In the genomic region with DNA sequence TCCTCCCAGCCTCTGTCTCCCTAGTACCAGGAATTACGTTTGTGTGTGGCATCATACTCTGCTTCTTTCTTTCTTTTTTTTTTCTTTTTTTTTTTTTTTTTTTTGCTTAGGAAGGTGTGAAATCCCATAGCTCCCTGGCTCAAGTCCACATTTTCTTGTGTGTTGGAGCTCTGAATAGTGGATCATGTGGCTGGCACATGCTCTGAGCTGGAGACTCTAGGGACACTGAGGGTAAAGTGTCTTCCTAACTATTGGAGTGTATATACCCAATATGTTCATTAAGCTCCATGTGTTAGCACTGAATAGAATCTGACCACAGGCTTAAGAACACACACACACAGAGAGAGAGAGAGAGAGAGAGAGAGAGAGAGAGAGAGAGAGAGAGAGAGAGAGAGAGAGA, we compare ENCODE assay signal across 40 mouse cellular contexts. TPM values are rescaled to one million over a fixed set of nuclear protein-coding genes. Genes with fewer than 3 reads are reported as not detected.
"Had no signal": no experiment of that assay in that cellular context is flagged by ENCODE, and none has a peak within 500 bp of the region (broad histone marks: within the 10 kb centered on the region; RNA-seq: fewer than 3 reads in every experiment).

No protein-coding gene starts in this region.

- H3K4me2 ChIP-seq: heart, embryonic 11.5 days; heart, embryonic 13.5 days; heart, embryonic 15.5 days; hindbrain, embryonic 12.5 days; hindbrain, embryonic 14.5 days; kidney, embryonic 15.5 days; limb, embryonic 12.5 days; limb, embryonic 15.5 days; liver, embryonic 12.5 days had no signal

- H3K27ac ChIP-seq: heart, embryonic 13.5 days; heart, embryonic 15.5 days; hindbrain, embryonic 12.5 days; hindbrain, embryonic 14.5 days; kidney, embryonic 15.5 days; kidney, postnatal 0 days; limb, embryonic 12.5 days; limb, embryonic 15.5 days; liver, embryonic 12.5 days; liver, embryonic 14.5 days had no signal

- H3K4me3 ChIP-seq: heart, embryonic 13.5 days; heart, embryonic 15.5 days; hindbrain, embryonic 12.5 days; kidney, embryonic 15.5 days; limb, embryonic 12.5 days; limb, embryonic 15.5 days; liver, embryonic 12.5 days had no signal

- ATAC-seq: hindbrain, embryonic 16.5 days; intestine, embryonic 16.5 days; liver, embryonic 12.5 days had no signal

- H3K4me1 ChIP-seq: heart, embryonic 13.5 days; heart, embryonic 15.5 days; hindbrain, embryonic 12.5 days; kidney, embryonic 15.5 days; limb, embryonic 12.5 days; limb, embryonic 15.5 days had no signal

- H3K27me3 ChIP-seq: heart, embryonic 13.5 days; heart, embryonic 15.5 days; hindbrain, embryonic 12.5 days; kidney, embryonic 15.5 days; limb, embryonic 12.5 days; limb, embryonic 15.5 days; liver, embryonic 12.5 days had no signal

- H3K9me3 ChIP-seq: heart, embryonic 13.5 days; heart, embryonic 15.5 days; hindbrain, embryonic 12.5 days; kidney, embryonic 15.5 days; limb, embryonic 15.5 days; liver, embryonic 12.5 days had no signal

- DNase-seq: gastrocnemius, postnatal 14 days; gastrocnemius, postnatal 36 days; heart, adult 18-20 months; heart, postnatal 14 days; heart, postnatal 36 days; kidney, adult 11 months; kidney, adult 2 months; kidney, adult 9 months; kidney, postnatal 14 days; kidney, postnatal 36 days; layer of hippocampus, adult 9-11 months; layer of hippocampus, postnatal 36 days; left cerebral cortex, postnatal 4 days had no signal

- H3K36me3 ChIP-seq: heart, embryonic 13.5 days; heart, embryonic 15.5 days; hindbrain, embryonic 12.5 days; kidney, embryonic 15.5 days; limb, embryonic 12.5 days; limb, embryonic 15.5 days; liver, embryonic 12.5 days had no signal

- H3K9ac ChIP-seq: heart, embryonic 13.5 days; heart, embryonic 15.5 days; hindbrain, embryonic 12.5 days; hindbrain, embryonic 14.5 days; kidney, embryonic 15.5 days; limb, embryonic 12.5 days; limb, embryonic 15.5 days; liver, embryonic 12.5 days; liver, embryonic 14.5 days had no signal

RNA-seq across cellular contexts. Expression of a gene that starts 42.2 kb away (rescaled TPM):
- total RNA-seq: gastrocnemius, adult 18-20 months; gastrocnemius, adult 8-10 months; gastrocnemius, postnatal 14 days; gastrocnemius, postnatal 36 days; heart, adult 18-20 months; heart, postnatal 14 days; heart, postnatal 36 days; hematopoietic stem cell, adult 5-6 weeks; layer of hippocampus, adult 18-20 months; layer of hippocampus, adult 8-10 months; layer of hippocampus, postnatal 14 days; layer of hippocampus, postnatal 36 days; left cerebral cortex, adult 18-20 months; left cerebral cortex, adult 8-10 months; left cerebral cortex, postnatal 10 days; left cerebral cortex, postnatal 25 days; left cerebral cortex, postnatal 4 days; liver, adult 2 months had no signal
- polyA plus RNA-seq: heart, embryonic 11.5 days; heart, embryonic 13.5 days; heart, embryonic 15.5 days; heart, postnatal 0 days; hindbrain, embryonic 12.5 days; hindbrain, embryonic 14.5 days; hindbrain, embryonic 16.5 days; intestine, embryonic 14.5 days; intestine, embryonic 16.5 days; kidney, adult 2 months; kidney, embryonic 15.5 days; kidney, postnatal 0 days; limb, embryonic 12.5 days; limb, embryonic 15.5 days; liver, adult 2 months; liver, embryonic 12.5 days; liver, embryonic 14.5 days had no signal

RNA-seq across cellular contexts. Expression of a gene that starts 59.6 kb away (rescaled TPM):
- total RNA-seq: gastrocnemius, adult 18-20 months; gastrocnemius, adult 8-10 months; gastrocnemius, postnatal 14 days; gastrocnemius, postnatal 36 days; heart, adult 18-20 months; heart, postnatal 14 days; heart, postnatal 36 days; hematopoietic stem cell, adult 5-6 weeks; layer of hippocampus, adult 18-20 months; layer of hippocampus, adult 8-10 months; layer of hippocampus, postnatal 14 days; left cerebral cortex, adult 18-20 months; left cerebral cortex, adult 8-10 months; left cerebral cortex, postnatal 10 days; left cerebral cortex, postnatal 25 days; left cerebral cortex, postnatal 4 days had no signal
- polyA plus RNA-seq: kidney, adult 2 months; large intestine, adult 2 months had no signal
